Mouse (Mus musculus) mature B cell (primary cell): ENCODE measurements around the gene Zfp503.

Source experiments
- in situ Hi-C: fragments of 300-500 bp; cut with MboI; formaldehyde crosslinking; loops from 2 replicates; pipeline ENCODE4 v1.14.3; 2019

Zfp503 gene

DNA sequence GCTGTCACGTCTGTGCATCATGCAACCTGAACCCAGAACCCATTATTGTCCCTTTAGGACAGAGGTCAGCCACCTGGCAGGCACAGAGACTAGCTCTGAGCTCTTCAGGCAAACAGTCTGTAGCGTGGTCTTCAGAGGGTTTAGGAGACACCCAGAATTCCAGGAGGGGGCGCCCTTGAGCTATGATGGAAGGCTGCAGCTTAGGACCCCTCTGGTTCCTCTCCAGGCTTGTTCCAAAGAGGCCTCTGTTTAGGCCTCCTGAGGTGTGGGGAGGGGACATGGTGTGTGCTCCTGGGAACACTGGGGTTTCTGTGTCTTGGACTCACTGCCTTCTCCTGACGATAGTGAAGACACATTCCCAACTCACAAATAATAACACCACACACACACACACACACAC is 20.4 kb downstream of the Zfp503 start:
- in situ Hi-C loops: no loop called here

DNA sequence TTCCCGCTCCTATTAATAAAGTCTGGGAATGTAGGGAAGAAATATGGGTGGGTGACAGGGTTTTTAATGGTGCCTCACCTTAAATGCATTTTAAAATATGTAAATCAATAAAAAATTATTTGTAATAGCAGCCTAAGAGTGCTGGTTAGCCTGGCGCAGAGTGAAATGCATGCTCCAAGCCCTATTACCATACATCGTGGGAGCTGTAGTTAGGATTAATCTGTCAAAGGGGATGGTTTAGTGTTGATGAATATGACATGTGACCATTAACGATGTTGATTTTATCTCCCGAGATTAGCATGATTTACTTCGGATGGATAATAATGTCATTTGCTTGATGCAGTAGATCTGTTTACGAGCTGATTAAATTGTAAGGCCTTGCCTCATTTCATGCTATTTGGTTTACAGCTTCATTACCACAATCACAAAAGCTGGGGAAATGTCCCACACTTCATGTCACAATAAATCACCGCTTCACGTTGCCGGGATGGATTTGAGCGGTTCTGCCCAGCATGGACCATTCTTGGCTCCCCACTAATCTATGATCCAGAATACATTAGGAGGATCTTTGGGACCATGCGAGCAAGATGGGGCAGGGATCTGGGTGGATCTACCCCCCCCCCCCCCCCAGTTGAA is 21.9 kb downstream of the Zfp503 start:
- in situ Hi-C loops: no loop called here

DNA sequence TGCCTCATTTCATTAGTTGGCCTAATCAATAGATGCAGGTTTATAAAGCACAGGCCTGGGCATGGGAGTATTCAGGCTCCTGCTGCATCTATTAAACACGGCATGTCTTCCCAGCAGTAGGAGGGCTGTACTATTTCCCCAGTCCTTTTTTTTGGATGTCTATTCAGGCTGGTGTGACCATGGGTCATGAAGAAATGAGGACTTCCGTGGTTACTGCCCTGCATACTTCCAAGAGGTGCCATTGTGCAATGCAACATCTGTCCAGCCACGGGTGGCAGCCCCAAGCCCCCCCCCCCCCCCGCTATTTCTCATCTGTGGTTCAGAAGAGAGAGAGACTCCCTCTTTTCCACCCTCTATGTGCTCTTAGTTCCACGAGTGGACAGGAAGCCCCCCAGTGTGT is 23.1 kb downstream of the Zfp503 start:
- in situ Hi-C loops: no loop called here

- in situ Hi-C loops: no loop called here
These were observed 26.9 kb downstream of the Zfp503 start for GRCm38 (mm10) chr14:21962381-21963050.

- in situ Hi-C loops: no loop called here
These were observed 30.2 kb downstream of the Zfp503 start for GRCm38 (mm10) chr14:21959243-21959642.

GRCm38 (mm10) chr14:21958643-21959042 is 30.8 kb downstream of the Zfp503 start:
- in situ Hi-C loops: no loop called here

DNA sequence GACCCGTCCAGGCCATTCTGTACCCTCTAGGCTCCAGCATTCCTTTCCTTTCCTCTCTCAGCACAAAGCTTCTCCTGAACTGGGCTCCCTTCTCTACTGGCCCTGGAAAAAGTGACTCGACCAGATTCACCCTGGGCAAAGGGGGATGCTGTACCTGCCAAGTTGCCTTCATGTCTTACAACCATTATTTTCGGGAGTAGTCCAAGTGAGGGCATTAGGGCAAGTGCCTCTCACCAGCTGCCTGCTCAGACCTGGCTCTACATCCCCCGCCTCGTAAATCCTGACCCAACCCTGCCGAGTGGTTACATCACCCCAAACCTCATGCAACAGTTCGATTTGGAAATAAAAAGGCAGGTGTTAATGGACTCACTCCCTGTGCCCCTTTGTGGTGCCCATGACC is 36.9 kb downstream of the Zfp503 start:
- in situ Hi-C loops: no loop called here

DNA sequence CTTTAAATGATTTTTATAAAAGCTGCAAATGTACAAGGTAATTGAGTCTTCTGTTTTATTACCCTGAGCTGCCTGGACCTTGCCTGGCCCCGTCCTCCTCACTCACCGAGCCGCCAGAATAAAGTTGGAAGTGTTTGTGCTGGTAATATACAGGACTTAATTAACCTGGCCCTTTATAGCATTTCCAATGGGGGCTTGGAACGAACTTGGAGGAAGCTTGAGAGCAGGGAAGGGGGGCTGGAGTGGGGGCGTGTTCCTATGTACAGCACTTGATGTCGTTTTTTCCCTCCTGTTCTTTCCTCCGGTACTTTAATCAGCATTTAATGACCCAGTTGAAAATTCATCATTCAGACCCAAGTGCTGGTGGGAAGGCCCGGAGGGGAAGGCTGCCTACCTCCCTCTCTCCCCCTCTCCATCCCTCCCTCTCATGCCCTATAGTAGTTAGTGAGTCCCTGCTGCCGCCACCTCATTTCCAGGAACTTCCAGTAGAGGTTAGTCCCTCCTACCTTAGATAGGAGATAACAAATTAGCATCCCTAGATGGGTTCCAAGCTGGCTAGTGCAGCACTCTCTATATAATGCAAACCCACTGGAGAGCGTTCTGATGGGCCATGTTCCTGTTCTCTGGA is 37.4 kb downstream of the Zfp503 start:
- in situ Hi-C loops: no loop called here

GRCm38 (mm10) chr14:21944946-21945345 is 44.5 kb downstream of the Zfp503 start:
- in situ Hi-C loops: no loop called here

- in situ Hi-C loops: no loop called here
These were observed 47.8 kb downstream of the Zfp503 start for GRCm38 (mm10) chr14:21941581-21941980.

- in situ Hi-C loops: no loop called here
These were observed 52.3 kb downstream of the Zfp503 start for GRCm38 (mm10) chr14:21937116-21937515.

DNA sequence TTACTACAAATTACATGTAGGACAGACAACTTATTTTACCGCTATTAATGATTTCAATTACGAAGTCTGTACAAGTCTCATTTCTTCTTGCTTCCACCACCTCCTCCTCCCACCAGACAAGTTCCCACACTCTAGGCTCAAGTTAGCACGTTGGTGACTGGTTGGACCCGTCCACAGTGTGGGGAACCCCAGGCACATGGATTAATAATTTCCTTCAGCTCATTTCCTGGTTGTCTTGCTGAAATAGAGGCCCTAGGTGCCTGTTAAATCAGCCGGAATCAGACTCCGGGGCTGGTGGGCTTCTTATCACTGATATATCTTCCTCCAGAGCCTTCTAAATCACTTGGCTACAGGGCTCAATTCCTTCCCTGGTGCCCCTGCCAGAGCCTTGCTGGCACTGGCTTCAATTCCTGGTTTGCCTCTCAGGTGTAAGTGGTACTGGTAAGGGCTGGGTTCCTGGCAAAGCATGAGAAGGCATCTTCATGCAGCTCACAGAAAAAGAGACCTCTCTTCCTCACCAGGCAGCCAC is 53.2 kb downstream of the Zfp503 start:
- in situ Hi-C loops: no loop called here
